Mouse (Mus musculus): ENCODE results near the gene Trim12a. TPM values are rescaled to one million over a fixed set of nuclear protein-coding genes. Genes with fewer than 3 reads are reported as not detected.
"Not testable (repeated sequence)": the region's sequence is repeated elsewhere in the genome, so short reads cannot be mapped to it uniquely, and the experiment has no call there.

The Trim12a gene
- 1 to 10 TPM; 5.8 to 6.3 TPM for total RNA-seq (2021)
- polyA plus RNA-seq (2012; rRNA removed) = 2.9 and 4.0 TPM in 2 replicates
- long read RNA-seq, partial matches to known transcripts = 1 of 1 reads
- long read RNA-seq, other reads (novel, unspliced or antisense) = 0 of 1 reads

- H3K27ac ChIP-seq = peak within 1 kb of the TSS; percentile 79
- H3K36me3 ChIP-seq (ENCODE audit: control insufficient read depth, insufficient read depth, low read length); H3K79me2 ChIP-seq (replicated peaks; ENCODE audit: control insufficient read depth, insufficient read depth, low read length); H3K27me3 ChIP-seq (ENCODE audit: control insufficient read depth, insufficient read depth, low read length); H3K4me1 ChIP-seq (ENCODE audit: control insufficient read depth, insufficient read depth, low read length); DNase-seq; intact Hi-C loops (cut with DNase I): not testable (repeated sequence)
- peak within 1 kb of the TSS; percentile 56; the same call in 1 of the 2 replicates for H3K9ac ChIP-seq (ENCODE audit: low read depth, low read length)
- peak within 1 kb of the TSS; percentile 58 for H3K4me3 ChIP-seq
- 11% methylated on average over 4 of the region's 4 CpGs for WGBS
- TF ChIP-seq POLR2A (IDR thresholded peaks at IDR 0.05; ENCODE audit: insufficient read depth, low read depth, low read length) = 0 out of 2 replicates have a peak, but pooled peaks have one; percentile 22
Measured at GRCm38 (mm10) chr7:104315369-104316080, at the start of gene Trim12a. Gene Trim12a (minus strand): TSS chr7:104315466.

- Histone ChIP-seq H3K36me3 (ENCODE audit: control insufficient read depth, insufficient read depth, low read length) (no peaks in the 10 kb centered on the region), H3K27ac (peak overlapping the region; percentile 74), H3K4me1 (ENCODE audit: control insufficient read depth, insufficient read depth, low read length) (no peaks in the 10 kb centered on the region; the same call in 1 of the 2 replicates), H3K27me3 (ENCODE audit: control insufficient read depth, insufficient read depth, low read length) (no peaks in the 10 kb centered on the region), H3K4me3 (peak overlapping the region; percentile 72), H3K9ac (ENCODE audit: low read depth, low read length) (peak overlapping the region; percentile 28; the same call in 1 of the 2 replicates), H3K79me2 (replicated peaks; ENCODE audit: control insufficient read depth, insufficient read depth, low read length) (no peaks in the 10 kb centered on the region)
- TF ChIP-seq CTCF (IDR thresholded peaks at IDR 0.05) (no peak), POLR2A (IDR thresholded peaks at IDR 0.05; ENCODE audit: insufficient read depth, low read depth, low read length) (no peak), EP300 (IDR thresholded peaks at IDR 0.05; ENCODE audit: insufficient read depth, low read depth, low read length) (no peak)
- intact Hi-C loops (cut with DNase I) = loop anchor here (5.0 kb wide), 1 partner anchor 111 kb away; the partner anchor contains the start of gene Trim34a
- DNase-seq = no peak
- WGBS = 59% methylated on average over 2 of the region's 2 CpGs
Measured at GRCm38 (mm10) chr7:104353600-104353967, 38.3 kb upstream of the Trim12a start.

- H3K36me3 ChIP-seq (ENCODE audit: control insufficient read depth, insufficient read depth, low read length) = no peaks in the 10 kb centered on the region
- peak within 1 kb of the TSS; percentile 72 for H3K4me3 ChIP-seq
- peak; percentile 71 to 86 for DNase-seq
- peak within 1 kb of the TSS; percentile 71 for H3K9ac ChIP-seq (ENCODE audit: low read depth, low read length)
- H3K27ac ChIP-seq = peak within 1 kb of the TSS; percentile 74
- WGBS = 1% methylated on average over 14 of the region's 14 CpGs
- H3K27me3 ChIP-seq (ENCODE audit: control insufficient read depth, insufficient read depth, low read length) = no peaks in the 10 kb centered on the region
- intact Hi-C loops (cut with DNase I) = loop anchor here (5.0 kb wide), 1 partner anchor 111 kb away; the partner anchor contains the start of gene Trim34a
- no peaks in the 10 kb centered on the region; the same call in 1 of the 2 replicates for H3K4me1 ChIP-seq (ENCODE audit: control insufficient read depth, insufficient read depth, low read length)
- peak; percentile 74; the same call in 1 of the 2 replicates for TF ChIP-seq POLR2A (IDR thresholded peaks at IDR 0.05; ENCODE audit: insufficient read depth, low read depth, low read length)
- TF ChIP-seq CTCF (IDR thresholded peaks at IDR 0.05) = no peak
- 0 out of 2 replicates have a peak, but pooled peaks have one; percentile 24 for TF ChIP-seq EP300 (IDR thresholded peaks at IDR 0.05; ENCODE audit: insufficient read depth, low read depth, low read length)
- H3K79me2 ChIP-seq (replicated peaks; ENCODE audit: control insufficient read depth, insufficient read depth, low read length) = no peaks in the 10 kb centered on the region
Measured at GRCm38 (mm10) chr7:104352717-104353599, 37.7 kb upstream of the Trim12a start, which contains the start of gene Trim12c. Gene Trim12c (minus strand): TSS chr7:104353362.

- H3K79me2 ChIP-seq (replicated peaks; ENCODE audit: control insufficient read depth, insufficient read depth, low read length); H3K27ac ChIP-seq; H3K36me3 ChIP-seq (ENCODE audit: control insufficient read depth, insufficient read depth, low read length); DNase-seq; H3K27me3 ChIP-seq (ENCODE audit: control insufficient read depth, insufficient read depth, low read length); H3K4me3 ChIP-seq; H3K9ac ChIP-seq (ENCODE audit: low read depth, low read length); intact Hi-C loops (cut with DNase I); H3K4me1 ChIP-seq (ENCODE audit: control insufficient read depth, insufficient read depth, low read length): not testable (repeated sequence)
- WGBS = 93% methylated on average over 4 of the region's 4 CpGs
Measured at GRCm38 (mm10) chr7:104348043-104348442, 32.8 kb upstream of the Trim12a start.

GRCm38 (mm10) chr7:104340744-104341143, 25.5 kb upstream of the Trim12a start:
- H3K36me3 ChIP-seq (ENCODE audit: control insufficient read depth, insufficient read depth, low read length); H3K9ac ChIP-seq (ENCODE audit: low read depth, low read length); DNase-seq; H3K27me3 ChIP-seq (ENCODE audit: control insufficient read depth, insufficient read depth, low read length); H3K4me1 ChIP-seq (ENCODE audit: control insufficient read depth, insufficient read depth, low read length); H3K4me3 ChIP-seq; H3K79me2 ChIP-seq (replicated peaks; ENCODE audit: control insufficient read depth, insufficient read depth, low read length); intact Hi-C loops (cut with DNase I); H3K27ac ChIP-seq: not testable (repeated sequence)
- 47% methylated on average over 3 of the region's 4 CpGs for WGBS

GRCm38 (mm10) chr7:104335547-104335946, 20.3 kb upstream of the Trim12a start:
- not testable (repeated sequence) for H3K4me3 ChIP-seq
- WGBS = 81% methylated on average over 3 of the region's 3 CpGs

GRCm38 (mm10) chr7:104329171-104329570, 13.9 kb upstream of the Trim12a start, which contains the start of gene Trim34b:
Gene Trim34b (plus strand): TSS chr7:104329471.
- WGBS = 73% methylated on average over 2 of the region's 2 CpGs
- intact Hi-C loops (cut with DNase I) = loop anchor here (10.0 kb wide), 1 partner anchor 104 kb away; no protein-coding TSS in a partner anchor
- not testable (repeated sequence) for H3K36me3 ChIP-seq (ENCODE audit: control insufficient read depth, insufficient read depth, low read length); H3K4me1 ChIP-seq (ENCODE audit: control insufficient read depth, insufficient read depth, low read length); H3K4me3 ChIP-seq; H3K79me2 ChIP-seq (replicated peaks; ENCODE audit: control insufficient read depth, insufficient read depth, low read length); DNase-seq; H3K27me3 ChIP-seq (ENCODE audit: control insufficient read depth, insufficient read depth, low read length); H3K27ac ChIP-seq; H3K9ac ChIP-seq (ENCODE audit: low read depth, low read length)

More at GRCm38 (mm10) chr7:104335547-104335946, 20.3 kb upstream of the Trim12a start:
- H3K27me3 ChIP-seq (ENCODE audit: control insufficient read depth, insufficient read depth, low read length); H3K4me1 ChIP-seq (ENCODE audit: control insufficient read depth, insufficient read depth, low read length); intact Hi-C loops (cut with DNase I); H3K79me2 ChIP-seq (replicated peaks; ENCODE audit: control insufficient read depth, insufficient read depth, low read length); H3K27ac ChIP-seq; H3K9ac ChIP-seq (ENCODE audit: low read depth, low read length); H3K36me3 ChIP-seq (ENCODE audit: control insufficient read depth, insufficient read depth, low read length); DNase-seq: not testable (repeated sequence)
